In the genomic region with DNA sequence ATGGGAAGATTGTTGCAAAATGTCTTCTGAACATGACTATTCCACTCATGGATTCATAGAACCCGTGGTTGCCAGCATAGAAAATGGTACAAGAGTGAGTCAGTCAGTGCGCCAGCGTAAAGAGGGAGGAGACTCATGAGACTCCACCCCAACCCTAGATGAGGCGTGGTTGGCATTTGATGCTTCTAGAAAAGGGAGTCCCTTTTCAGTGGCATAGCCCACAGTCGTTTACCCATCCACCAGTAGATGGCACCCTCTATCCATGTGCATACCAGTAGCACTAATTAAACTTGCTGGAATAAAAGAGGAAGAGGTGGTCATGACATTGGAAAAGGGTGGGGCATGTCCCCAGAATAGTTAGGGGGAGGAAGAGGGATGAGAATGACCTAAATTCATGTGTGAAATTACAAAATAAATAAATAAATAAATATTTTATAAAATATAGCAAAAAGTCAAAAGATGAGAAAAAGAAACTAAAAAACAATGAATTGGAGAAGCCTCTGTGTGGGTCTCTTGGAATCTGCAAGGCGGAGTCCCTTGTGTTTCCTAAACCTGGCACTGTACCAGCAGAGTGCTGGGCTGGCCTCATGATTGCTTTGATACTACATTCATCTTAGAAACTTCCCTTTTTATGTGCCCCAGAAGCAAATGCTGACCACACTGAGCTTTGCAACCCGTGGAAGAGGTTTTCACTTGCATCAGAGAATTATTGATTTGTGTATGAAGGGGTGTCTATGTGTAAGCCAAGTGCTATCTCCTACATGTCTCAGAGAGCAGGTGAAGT, we compare ENCODE assay signal across 8 mouse cellular contexts. TPM values are rescaled to one million over a fixed set of nuclear protein-coding genes. Genes with fewer than 3 reads are reported as not detected.
DNase-seq lines count a peak whose midpoint lies in the region; ATAC-seq and TF ChIP-seq lines count a peak whose summit lies in the region.

No protein-coding gene starts in this region.

- peak; percentile 97 for DNase-seq in MEL (ENCODE audit: low read depth, low spot score)
- peak; percentile 52 for DNase-seq in cerebellum, adult 11-12 months
- peak; percentile 56 to 62 for DNase-seq in heart, postnatal 36 days
- peak; percentile 58 to 80 for DNase-seq in layer of hippocampus, adult 18-20 months (ENCODE audit: low spot score in 2 of 2)
- peak; percentile 93 for DNase-seq in lung, embryonic 14.5 days
- DNase-seq in thymus, postnatal 14 days = peak; percentile 76

- WGBS in forebrain, embryonic 16.5 days = 29% methylated on average over 7 of the region's 7 CpGs
- 20% methylated on average over 7 of the region's 7 CpGs for WGBS in lung, embryonic 14.5 days

- peak overlapping the region; percentile 7 for H3K9ac ChIP-seq in MEL (ENCODE audit: control insufficient read depth, low read depth, low read length, poor library complexity, severe bottlenecking)
- no peak overlapping the region for H3K9ac ChIP-seq in forebrain, embryonic 16.5 days (replicated peaks; ENCODE audit: low read depth, low read length)
- no peak overlapping the region for H3K9ac ChIP-seq in lung, embryonic 14.5 days

- no peaks in the 10 kb centered on the region for H3K4me1 ChIP-seq in MEL (ENCODE audit: control insufficient read depth in 1 of 2, insufficient read depth in 2 of 2, low read length in 2 of 2)
- H3K4me1 ChIP-seq in forebrain, embryonic 16.5 days (replicated peaks; ENCODE audit: control insufficient read depth, insufficient read depth, low read length) = no peaks in the 10 kb centered on the region
- no peaks in the 10 kb centered on the region for H3K4me1 ChIP-seq in lung, embryonic 14.5 days (ENCODE audit: insufficient read depth)

- ATAC-seq in forebrain, embryonic 16.5 days = peak; percentile 87
- ATAC-seq in lung, embryonic 14.5 days (ENCODE audit: insufficient read depth) = peak; percentile 94
- ATAC-seq in neutrophil, adult 5-6 weeks (ENCODE audit: extremely low read depth, insufficient number of reproducible peaks, low FRiP score, poor library complexity, severe bottlenecking) = peak; percentile 100

- no peaks in the 10 kb centered on the region for H3K9me3 ChIP-seq in MEL (replicated peaks; ENCODE audit: insufficient read depth, low read length)
- no peaks in the 10 kb centered on the region for H3K9me3 ChIP-seq in forebrain, embryonic 16.5 days (ENCODE audit: control insufficient read depth, low read length)
- H3K9me3 ChIP-seq in lung, embryonic 14.5 days (ENCODE audit: low read depth, low read length) = no peaks in the 10 kb centered on the region

- TF ChIP-seq RAD21 in MEL (IDR thresholded peaks at IDR 0.05; ENCODE audit: low read depth, low read length) = no peak; the same call in none of the 2 replicates

- H3K4me2 ChIP-seq in forebrain, embryonic 16.5 days (ENCODE audit: low read length) = 0 out of 2 replicates have a peak overlapping the region, but pooled peaks have one; percentile 14
- H3K4me2 ChIP-seq in lung, embryonic 14.5 days = 0 out of 2 replicates have a peak overlapping the region, but pooled peaks have one; percentile 20

- peak in 1 of 2 experiments; percentile 33; a peak in 2 of 4 replicates for TF ChIP-seq EP300 in MEL (IDR thresholded peaks at IDR 0.05; ENCODE audit: low read depth in 1 of 2, low read length in 2 of 2)

- no peaks in the 10 kb centered on the region for H3K27me3 ChIP-seq in MEL (ENCODE audit: control insufficient read depth in 1 of 2, insufficient read depth in 2 of 2, low read length in 2 of 2)
- H3K27me3 ChIP-seq in forebrain, embryonic 16.5 days (replicated peaks; ENCODE audit: control insufficient read depth, insufficient read depth, low read length) = no peaks in the 10 kb centered on the region
- no peaks in the 10 kb centered on the region for H3K27me3 ChIP-seq in lung, embryonic 14.5 days (ENCODE audit: insufficient read depth, low read length)

- intact Hi-C loops in heart, postnatal 36 days (cut with DNase I) = loop anchor here (1.0 to 10.0 kb wide), 4 partner anchors 57 to 642 kb away; no protein-coding TSS in a partner anchor

- peak overlapping the region; percentile 3; the same call in 1 of the 2 replicates for H3K27ac ChIP-seq in MEL (ENCODE audit: control insufficient read depth, low read depth, low read length)
- no peak overlapping the region for H3K27ac ChIP-seq in forebrain, embryonic 16.5 days (ENCODE audit: low read length)
- no peak overlapping the region for H3K27ac ChIP-seq in lung, embryonic 14.5 days (ENCODE audit: low read depth)

- peaks cover 0 to 5% of the 10 kb centered on the region in 2 experiments; a peak in 1 of 4 replicates for H3K36me3 ChIP-seq in MEL (ENCODE audit: control insufficient read depth in 1 of 2, insufficient read depth in 2 of 2, low read length in 2 of 2)
- H3K36me3 ChIP-seq in forebrain, embryonic 16.5 days (ENCODE audit: control insufficient read depth, insufficient read depth) = no peaks in the 10 kb centered on the region
- H3K36me3 ChIP-seq in lung, embryonic 14.5 days (ENCODE audit: insufficient read depth) = no peaks in the 10 kb centered on the region

- no peaks in the 10 kb centered on the region for H3K79me2 ChIP-seq in MEL (ENCODE audit: control insufficient read depth, insufficient read depth, low read length, poor library complexity)

- H3K4me3 ChIP-seq in MEL (ENCODE audit: control insufficient read depth in 1 of 2, insufficient read depth in 1 of 2, low read depth in 2 of 2, low read length in 2 of 2) = peak overlapping the region; percentile 30 to 36
- H3K4me3 ChIP-seq in forebrain, embryonic 16.5 days (replicated peaks; ENCODE audit: low read length) = no peak overlapping the region
- H3K4me3 ChIP-seq in lung, embryonic 14.5 days (ENCODE audit: low read depth, low read length) = no peak overlapping the region

- peak; percentile 71 to 98 (median 96) for TF ChIP-seq CTCF in MEL (IDR thresholded peaks at IDR 0.05 in 2 of 3, conservative IDR thresholded peaks at IDR 0.05 in 1 of 3; ENCODE audit: control insufficient read depth in 1 of 3, insufficient read depth in 1 of 3, low read depth in 2 of 3, low read length in 3 of 3, poor library complexity in 1 of 3, severe bottlenecking in 1 of 3)
- TF ChIP-seq CTCF in lung, embryonic 14.5 days (IDR thresholded peaks at IDR 0.05; ENCODE audit: low read depth) = peak; percentile 93

- no peak for TF ChIP-seq POLR2A in MEL (IDR thresholded peaks at IDR 0.05; ENCODE audit: control insufficient read depth in 1 of 2, insufficient read depth in 1 of 2, low read depth in 1 of 2, low read length in 2 of 2, poor library complexity in 1 of 2)

TF ChIP-seq in MEL, 35 proteins besides CTCF, POLR2A, EP300 and RAD21:
- TF ChIP-seq KAT2A (conservative IDR thresholded peaks at IDR 0.05; ENCODE audit: low read depth, low read length) (no peak), TBP (IDR thresholded peaks at IDR 0.05; ENCODE audit: low read depth, low read length) (peak; percentile 75; the same call in 1 of the 2 replicates), ZC3H11A (IDR thresholded peaks at IDR 0.05; ENCODE audit: low read depth, low read length) (peak; percentile 91), USF2 (IDR thresholded peaks at IDR 0.05; ENCODE audit: borderline replicate concordance in 1 of 2, insufficient read depth in 1 of 2, low read depth in 1 of 2, low read length in 2 of 2) (no peak), MYC (IDR thresholded peaks at IDR 0.05; ENCODE audit: low read depth, low read length) (peak; percentile 79), ZNF384 (IDR thresholded peaks at IDR 0.05; ENCODE audit: low read depth, low read length) (no peak), SMC3 (IDR thresholded peaks at IDR 0.05; ENCODE audit: low read depth, low read length) (peak; percentile 94), TCF12 (IDR thresholded peaks at IDR 0.05; ENCODE audit: low read depth, low read length) (peak; percentile 37; the same call in 1 of the 2 replicates), NRF1 (IDR thresholded peaks at IDR 0.05; ENCODE audit: insufficient read depth, low read depth, low read length, poor library complexity, severe bottlenecking) (no peak), MAZ (IDR thresholded peaks at IDR 0.05; ENCODE audit: low read depth, low read length) (peak; percentile 81; the same call in 1 of the 2 replicates), TAL1 (IDR thresholded peaks at IDR 0.05; ENCODE audit: low read length) (no peak), SIN3A (IDR thresholded peaks at IDR 0.05; ENCODE audit: low read length) (peak; percentile 81), BHLHE40 (IDR thresholded peaks at IDR 0.05; ENCODE audit: borderline replicate concordance, low read depth, low read length) (peak; percentile 33; the same call in 1 of the 2 replicates), MAX (IDR thresholded peaks at IDR 0.05; ENCODE audit: low read length) (peak; percentile 35; the same call in 1 of the 2 replicates), ETS1 (IDR thresholded peaks at IDR 0.05; ENCODE audit: low read depth, low read length) (peak; percentile 50), HCFC1 (IDR thresholded peaks at IDR 0.05; ENCODE audit: low read depth, low read length) (peak; percentile 12; the same call in 1 of the 2 replicates), MXI1 (IDR thresholded peaks at IDR 0.05; ENCODE audit: low read depth, low read length) (peak; percentile 53; the same call in 1 of the 2 replicates), JUND (IDR thresholded peaks at IDR 0.05; ENCODE audit: low read depth, low read length) (0 out of 2 replicates have a peak, but pooled peaks have one; percentile 35), ELF1 (IDR thresholded peaks at IDR 0.05; ENCODE audit: low read depth, low read length) (0 out of 2 replicates have a peak, but pooled peaks have one; percentile 53)

RNA-seq across cellular contexts. Expression of a gene that starts 8.9 kb away (rescaled TPM):
- 15.6 and 15.7 TPM in 2 replicates for total RNA-seq in MEL (2012; rRNA removed)
- polyA plus RNA-seq in MEL (2012; ENCODE audit: insufficient read depth in 1 of 2, insufficient read length in 2 of 2, low read depth in 1 of 2, low replicate concordance in 2 of 2, missing spikeins in 1 of 2) = 1 to 10 TPM in 1 of 2 experiments, not detected in 1; 9.8 TPM
- 78.4 and 80.9 TPM in 2 replicates for polyA plus RNA-seq in forebrain, embryonic 16.5 days (2015; fragmentation: Nextera tagmentation; extraction: Ambion mirVana)
- 1 to 10 TPM; 8.9 to 9.3 TPM for total RNA-seq in heart, postnatal 36 days (2021)
- 10 to 100 TPM; 60.5 to 62.9 TPM for total RNA-seq in layer of hippocampus, adult 18-20 months (2021)
- polyA plus RNA-seq in lung, embryonic 14.5 days (2014; fragmentation: Nextera tagmentation; extraction: Ambion mirVana) = 21.6 and 21.8 TPM in 2 replicates
- total RNA-seq in neutrophil, adult 5-6 weeks (2017) = 73.9 and 74.3 TPM in 2 replicates

RNA-seq across cellular contexts. Expression of a gene that starts 10.3 kb away (rescaled TPM):
- total RNA-seq in MEL (2012; rRNA removed) = not detected in 2 replicates
- polyA plus RNA-seq in MEL (2012; ENCODE audit: insufficient read depth in 1 of 2, insufficient read length in 2 of 2, low read depth in 1 of 2, low replicate concordance in 2 of 2, missing spikeins in 1 of 2) = not detected
- polyA plus RNA-seq in forebrain, embryonic 16.5 days (2015; fragmentation: Nextera tagmentation; extraction: Ambion mirVana) = not detected in 2 replicates
- not detected for total RNA-seq in heart, postnatal 36 days (2021)
- total RNA-seq in layer of hippocampus, adult 18-20 months (2021) = not detected
- not detected in 2 replicates for polyA plus RNA-seq in lung, embryonic 14.5 days (2014; fragmentation: Nextera tagmentation; extraction: Ambion mirVana)
- total RNA-seq in neutrophil, adult 5-6 weeks (2017) = not detected in 2 replicates

Comparison
In these comparisons a context has a peak if more than half of its experiments do, and no peak if none do; other contexts are left out.
1. H3K4me3 ChIP-seq: peak in MEL (2 of 2); none in forebrain, embryonic 16.5 days (single experiment) and lung, embryonic 14.5 days (single experiment).
2. Peak in every context shown above with its lines, with median percentiles within 50 percentile points of each other: DNase-seq and ATAC-seq.